Mouse (Mus musculus) large intestine, adult 2 months (tissue): ENCODE data around the gene Ldlr. TPM values are rescaled to one million over a fixed set of nuclear protein-coding genes. Genes with fewer than 3 reads are reported as not detected.
"Not testable (repeated sequence)": the region's sequence is repeated elsewhere in the genome, so short reads cannot be mapped to it uniquely, and the experiment has no call there.

ENCODE experiments used
- DNase-seq: peaks from one replicate; pipeline ENCODE4 v3.0.0-alpha.2; 2012; ENCODE audit warnings: low read depth, low spot score
- WGBS: fragments of 180-500 bp; shearing (Covaris S2); methylation state at CpG from one replicate; pipeline ENCODE4 v1.1.7; 2018; 5-methylcytosine and 5-hydroxymethylcytosine counted together
- polyA plus RNA-seq: library from polyadenylated mRNA; depleted of rRNA; stranded (reverse); fragments of >200 nt; gene quantifications from 2 replicates; pipeline ENCODE4 v1.2.3, GENCODE M21; 2012

The Ldlr gene
- polyA plus RNA-seq, 1 experiment: 74.0 TPM

GRCm38 (mm10) chr9:21752252-21752792, 29.0 kb downstream of the Ldlr start:
- no peak for DNase-seq
- WGBS: 48% methylated on average over 10 of the region's 10 CpGs

- 55% methylated on average over 2 of the region's 2 CpGs for WGBS
- no peak for DNase-seq
Measured at GRCm38 (mm10) chr9:21754003-21754402, 30.7 kb downstream of the Ldlr start.

- 68% methylated on average over 13 of the region's 13 CpGs for WGBS
- no peak for DNase-seq
Measured at GRCm38 (mm10) chr9:21754516-21755321, 31.4 kb downstream of the Ldlr start.

GRCm38 (mm10) chr9:21758576-21759529, 35.6 kb downstream of the Ldlr start:
- WGBS: 52% methylated on average over 14 of the region's 14 CpGs
- DNase-seq: no peak

GRCm38 (mm10) chr9:21759718-21760117, 36.4 kb downstream of the Ldlr start:
- no peak for DNase-seq
- under 1% methylated on average over 20 of the region's 20 CpGs for WGBS

- 1% methylated on average over 54 of the region's 54 CpGs for WGBS
- peak; percentile 90 for DNase-seq
Measured at GRCm38 (mm10) chr9:21760155-21761088, 37.1 kb downstream of the Ldlr start, which contains the start of gene Spc24. Gene Spc24 (minus strand): TSS chr9:21760303.

DNA sequence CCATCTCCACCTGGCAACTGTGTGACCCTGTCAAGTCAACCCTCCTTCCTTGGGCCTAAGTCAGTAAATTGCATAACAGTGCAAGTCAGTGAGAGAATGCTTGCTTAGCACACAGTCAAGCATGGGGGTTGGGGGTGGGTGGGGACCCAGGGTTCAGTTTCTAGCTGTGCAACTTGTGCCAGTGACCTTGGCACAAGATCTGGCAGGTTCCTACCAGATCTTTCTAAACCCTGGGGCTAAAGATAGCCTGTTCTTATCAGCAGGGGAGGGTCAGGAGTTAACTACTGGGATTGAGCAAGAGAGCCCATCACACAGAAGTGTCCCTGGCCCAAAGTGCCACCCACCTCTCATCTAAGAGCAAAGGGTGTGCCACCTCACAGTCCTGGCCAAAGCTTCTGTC, 38.9 kb downstream of the Ldlr start:
- DNase-seq: no peak

DNA sequence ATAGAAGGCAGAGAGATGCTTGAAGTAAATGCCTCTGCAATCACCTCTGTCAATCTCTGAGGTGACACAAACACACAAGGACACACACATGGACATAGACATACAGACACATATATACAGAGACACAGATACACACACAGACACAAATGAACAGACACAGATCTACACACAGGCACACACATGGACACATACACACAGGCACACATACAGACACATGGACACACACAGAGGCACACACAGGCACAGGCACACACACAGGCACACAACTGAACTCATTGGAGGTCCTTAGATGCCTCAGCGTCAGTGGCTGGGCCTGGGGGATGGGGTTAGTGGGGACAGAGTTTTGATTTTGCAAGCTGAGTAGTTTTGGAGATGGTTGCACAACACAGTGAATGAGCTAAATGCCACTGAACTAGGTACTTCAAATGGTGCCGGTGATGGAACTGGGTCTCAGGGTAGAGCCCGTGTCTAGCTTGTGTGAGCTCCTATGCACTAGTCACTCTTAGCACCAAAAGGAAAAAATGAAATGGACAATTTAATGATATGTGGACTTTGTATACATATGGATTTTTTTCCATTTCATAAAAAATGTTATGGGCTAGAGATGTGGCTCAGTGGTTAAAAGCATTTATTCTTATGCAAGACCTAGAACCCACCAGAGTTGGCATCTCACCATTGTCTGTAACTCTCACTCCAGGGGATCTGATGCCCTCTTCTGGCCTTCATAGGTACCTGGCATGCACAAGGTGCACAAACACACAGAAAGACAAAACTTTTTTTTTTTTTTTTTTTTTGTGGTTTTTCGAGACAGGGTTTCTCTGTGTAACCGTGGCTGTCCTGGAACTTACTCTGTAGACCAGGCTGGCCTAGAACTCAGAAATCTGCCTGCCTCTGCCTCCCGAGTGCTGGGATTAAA, 41.1 kb downstream of the Ldlr start:
- WGBS: 92% methylated on average over 6 of the region's 6 CpGs
- DNase-seq: no peak

DNA sequence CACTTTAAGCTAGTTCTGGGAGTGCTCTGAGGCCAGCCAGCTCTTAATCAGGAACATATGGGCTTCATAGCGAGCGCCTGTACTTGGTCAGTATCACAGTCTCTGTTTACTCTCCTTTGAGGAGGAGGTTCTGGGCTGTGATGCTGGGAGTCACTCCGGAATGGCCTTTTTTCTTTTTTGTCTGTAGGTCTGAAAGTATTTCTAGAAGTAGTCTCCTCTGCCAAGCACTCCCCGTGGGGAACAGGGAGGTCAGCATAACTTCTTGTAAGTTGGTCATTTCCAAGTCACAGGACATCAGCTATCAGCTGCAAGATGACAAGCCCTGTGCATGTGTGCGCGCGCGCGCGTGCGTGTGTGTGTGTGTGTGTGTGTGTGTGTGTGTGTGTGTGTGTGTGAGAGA, 44.6 kb downstream of the Ldlr start:
- no peak for DNase-seq
- WGBS: 54% methylated on average over 11 of the region's 11 CpGs

- DNase-seq: no peak
- WGBS: 40% methylated on average over 13 of the region's 13 CpGs
Measured at GRCm38 (mm10) chr9:21768511-21769411, 45.5 kb downstream of the Ldlr start.

GRCm38 (mm10) chr9:21769558-21770183, 46.4 kb downstream of the Ldlr start:
- 81% methylated on average over 26 of the region's 26 CpGs for WGBS
- no peak for DNase-seq

DNA sequence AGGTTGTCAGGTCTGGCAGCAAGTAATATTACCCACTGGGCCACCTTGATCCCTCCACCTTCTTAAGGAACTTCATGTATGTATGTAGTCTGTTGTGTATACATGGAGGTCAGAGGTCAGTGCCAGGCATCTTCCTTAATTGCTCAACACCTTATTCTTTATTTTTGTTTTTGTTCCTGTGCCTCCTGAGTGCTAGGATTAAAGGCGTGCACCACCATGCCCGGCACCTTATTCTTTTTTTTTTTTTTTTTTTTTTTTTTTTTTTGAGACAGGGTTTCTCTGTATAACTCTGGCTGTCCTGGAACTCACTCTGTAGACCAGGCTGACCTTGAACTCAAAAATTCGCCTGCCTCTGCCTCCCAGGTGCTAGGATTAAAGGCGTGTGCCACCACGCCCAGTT, 50.1 kb downstream of the Ldlr start:
- not testable (repeated sequence) for DNase-seq
- WGBS: 77% methylated on average over 5 of the region's 5 CpGs

DNA sequence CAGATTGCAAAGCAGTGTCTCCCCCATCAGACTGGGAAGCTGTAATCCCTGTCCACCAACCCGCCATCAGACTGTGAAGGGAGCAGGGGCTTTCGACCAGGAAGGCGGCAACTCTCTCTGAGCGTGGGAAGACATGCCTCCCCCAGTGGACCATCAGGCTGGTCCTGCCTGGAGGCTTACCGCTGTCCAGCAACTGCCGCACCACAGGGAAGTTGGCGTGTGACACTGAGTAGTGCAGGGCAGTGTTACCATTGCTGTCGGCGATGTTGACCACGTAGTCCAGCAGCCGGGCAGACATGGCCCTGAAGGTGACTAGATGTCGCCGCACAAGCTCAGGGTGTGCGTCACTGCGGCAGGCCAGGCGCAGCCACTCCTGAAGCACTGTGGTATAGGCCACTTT, 51.1 kb downstream of the Ldlr start:
- 93% methylated on average over 16 of the region's 16 CpGs for WGBS
- DNase-seq: no peak

DNA sequence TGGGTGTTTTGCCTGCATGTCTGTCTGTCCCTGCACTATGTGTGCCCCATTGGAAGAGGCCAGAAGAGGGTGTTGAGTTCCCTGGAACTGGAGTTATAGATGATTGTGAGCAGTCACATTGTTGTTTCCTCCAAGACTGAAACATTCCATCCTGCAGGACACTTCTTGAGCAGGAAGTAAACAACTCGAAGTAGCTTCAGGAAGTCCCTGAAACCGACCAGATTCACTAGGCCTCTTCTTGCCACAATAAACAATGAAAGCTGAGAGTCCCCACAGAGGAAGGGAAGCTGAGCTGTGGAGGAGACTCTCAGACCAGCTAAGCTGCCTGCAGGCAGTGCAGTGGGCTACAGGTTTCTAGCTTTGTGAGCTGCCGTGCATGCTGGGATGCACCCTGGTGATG, 54.4 kb downstream of the Ldlr start:
- WGBS: 88% methylated on average over 3 of the region's 3 CpGs

GRCm38 (mm10) chr9:21781657-21782468, 58.6 kb downstream of the Ldlr start:
- no peak for DNase-seq
- 66% methylated on average over 15 of the region's 15 CpGs for WGBS

More for the DNA sequence above, 54.4 kb downstream of the Ldlr start:
- DNase-seq: no peak
